Mouse (Mus musculus) brain, embryonic 14.5 days (tissue): ENCODE measurements around the gene Olfr1392.

ENCODE experiments used
- CTCF ChIP-seq: fragments of 200-500 bp; IDR thresholded peaks from 2 replicates; pipeline ENCODE4 v1.5.1; 2012; ENCODE audit warnings: inconsistent platforms, mild to moderate bottlenecking, moderate library complexity, borderline replicate concordance; ENCODE audit not compliant: insufficient read depth, insufficient read length; ENCODE audit errors: extremely low read depth
- POLR2A ChIP-seq: fragments of 200-500 bp; IDR thresholded peaks from 2 replicates; pipeline ENCODE4 v1.6.1; 2012; ENCODE audit warnings: mild to moderate bottlenecking, inconsistent platforms, borderline replicate concordance; ENCODE audit not compliant: poor library complexity, insufficient read depth, insufficient read length, severe bottlenecking; ENCODE audit errors: extremely low read depth

GRCm38 (mm10) chr11:49329686-49330085 lies 44.6 kb downstream of the Olfr1392 start:
- TF ChIP-seq CTCF (no peak), POLR2A (no peak)
